9 mouse cellular contexts compared by ENCODE assay signal in the genomic region with DNA sequence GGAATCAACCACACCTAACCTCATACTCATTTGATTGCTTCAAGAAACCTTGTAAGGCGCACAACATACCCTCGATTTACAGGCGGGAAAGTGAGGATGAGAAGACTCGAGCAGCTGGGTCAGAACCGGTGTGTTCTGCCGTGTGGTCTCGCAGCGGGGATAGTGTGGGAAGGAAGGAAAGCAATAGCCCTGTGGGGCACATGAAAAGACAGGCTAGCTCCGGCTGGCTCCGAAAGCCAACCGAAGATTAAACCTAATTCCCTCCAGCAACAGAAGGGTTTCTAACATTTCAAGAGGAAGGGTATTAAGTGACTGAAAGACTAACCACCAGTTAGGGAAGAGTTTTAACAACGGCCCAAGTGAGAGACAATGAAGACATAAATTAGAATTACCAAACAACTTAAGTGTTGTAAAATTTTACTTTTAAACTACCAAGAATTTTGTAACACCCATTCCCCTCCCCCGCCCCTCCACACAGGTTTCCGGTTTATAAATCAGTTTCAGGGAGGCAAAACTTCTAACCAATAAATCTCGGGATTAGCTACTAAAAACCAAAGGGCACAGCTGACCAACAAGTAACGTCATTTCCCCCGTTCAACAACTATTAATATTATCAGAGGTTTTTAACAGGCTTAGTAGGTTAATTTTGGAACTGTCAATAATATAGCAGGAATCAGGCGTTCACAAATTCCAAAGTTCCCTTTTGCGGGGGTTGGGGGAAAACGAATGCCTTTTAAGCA. TPM values are rescaled to one million over a fixed set of nuclear protein-coding genes. Genes with fewer than 3 reads are reported as not detected.
DNase-seq lines count a peak whose midpoint lies in the region; ATAC-seq and TF ChIP-seq lines count a peak whose summit lies in the region.
"Had no signal": no experiment of that assay in that cellular context is flagged by ENCODE, and none has a peak within 500 bp of the region (broad histone marks: within the 10 kb centered on the region; RNA-seq: fewer than 3 reads in every experiment).

No protein-coding gene starts in this region.

- peaks cover 7% of the 10 kb centered on the region for H3K9me3 ChIP-seq in CH12.LX (replicated peaks; ENCODE audit: low read length)
- H3K9me3 ChIP-seq in limb, embryonic 14.5 days (ENCODE audit: control insufficient read depth, low read length), result no peaks in the 10 kb centered on the region
- H3K9me3 ChIP-seq in stomach, embryonic 16.5 days (replicated peaks; ENCODE audit: control insufficient read depth, low read length), result no peaks in the 10 kb centered on the region

- H3K4me2 ChIP-seq in CH12.LX (ENCODE audit: insufficient read depth, low read depth, poor library complexity, severe bottlenecking), result peak overlapping the region; percentile 92
- H3K4me2 ChIP-seq in limb, embryonic 14.5 days (replicated peaks; ENCODE audit: low read depth, low read length, severe bottlenecking), result peak overlapping the region; percentile 75
- H3K4me2 ChIP-seq in stomach, embryonic 16.5 days (ENCODE audit: low read depth, low read length), result peak overlapping the region; percentile 68

- H3K4me3 ChIP-seq in CH12.LX (replicated peaks in 1 of 3; ENCODE audit: low read depth in 2 of 3, low read length in 2 of 3, poor library complexity in 1 of 3), result peak overlapping the region; percentile 75 to 99 (median 92)
- peak overlapping the region; percentile 96 for H3K4me3 ChIP-seq in limb, embryonic 14.5 days (replicated peaks; ENCODE audit: low read length)
- peak overlapping the region; percentile 97 for H3K4me3 ChIP-seq in stomach, embryonic 16.5 days (replicated peaks; ENCODE audit: low read length)

- no peak for TF ChIP-seq EP300 in CH12.LX (IDR thresholded peaks at IDR 0.05; ENCODE audit: low read length)

- H3K27me3 ChIP-seq in CH12.LX (replicated peaks), result no peaks in the 10 kb centered on the region
- H3K27me3 ChIP-seq in limb, embryonic 14.5 days (ENCODE audit: control insufficient read depth, insufficient read depth, low read length), result no peaks in the 10 kb centered on the region
- H3K27me3 ChIP-seq in stomach, embryonic 16.5 days (ENCODE audit: control insufficient read depth, insufficient read depth, low read length), result no peaks in the 10 kb centered on the region
- H3K27me3 ChIP-seq: Patski had no signal

- 5% methylated on average over 20 of the region's 20 CpGs for WGBS in limb, embryonic 14.5 days
- 11% methylated on average over 20 of the region's 20 CpGs for WGBS in stomach, embryonic 16.5 days

- DNase-seq in embryo, embryonic 10.5 days (ENCODE audit: low spot score), result peak; percentile 68
- no peak for DNase-seq in embryo, embryonic 10 days (ENCODE audit: low spot score)
- no peak for DNase-seq in CH12.LX (ENCODE audit: extremely low read depth)
- peak; percentile 46 for DNase-seq in forelimb bud, embryonic 11.5 days (ENCODE audit: low read depth, low spot score)
- DNase-seq in limb, embryonic 14.5 days (ENCODE audit: low spot score), result peak; percentile 46
- no peak for DNase-seq in left cerebral cortex, postnatal 25 days (ENCODE audit: low spot score in 2 of 2)
- DNase-seq in left cerebral cortex, adult 18-20 months (ENCODE audit: low spot score in 2 of 2), result no peak

- no peak overlapping the region for H3K27ac ChIP-seq in CH12.LX (ENCODE audit: insufficient read depth, low read depth)
- peak overlapping the region; percentile 98 for H3K27ac ChIP-seq in limb, embryonic 14.5 days (replicated peaks; ENCODE audit: low read depth, low read length)
- peak overlapping the region; percentile 97 for H3K27ac ChIP-seq in stomach, embryonic 16.5 days (ENCODE audit: low read length)

- no peak for TF ChIP-seq RAD21 in CH12.LX (IDR thresholded peaks at IDR 0.05; ENCODE audit: low read depth, low read length)

- H3K4me1 ChIP-seq in CH12.LX (ENCODE audit: control insufficient read depth in 1 of 2, insufficient read depth in 2 of 2), result peaks cover 16 to 57% of the 10 kb centered on the region in 2 experiments
- peaks cover 10% of the 10 kb centered on the region; the same call in 1 of the 2 replicates for H3K4me1 ChIP-seq in limb, embryonic 14.5 days (ENCODE audit: control insufficient read depth, insufficient read depth, low read length)
- peaks cover 11% of the 10 kb centered on the region for H3K4me1 ChIP-seq in stomach, embryonic 16.5 days (ENCODE audit: control insufficient read depth, insufficient read depth, low read length)

- no peak for ATAC-seq in limb, embryonic 14.5 days (ENCODE audit: low FRiP score, low read depth)
- no peak for ATAC-seq in stomach, embryonic 16.5 days (ENCODE audit: insufficient read depth, low FRiP score)

- peak overlapping the region; percentile 94 for H3K9ac ChIP-seq in CH12.LX (ENCODE audit: insufficient read depth, low read depth)
- peak overlapping the region; percentile 100 for H3K9ac ChIP-seq in limb, embryonic 14.5 days (ENCODE audit: low read depth, low read length, severe bottlenecking)
- peak overlapping the region; percentile 99 for H3K9ac ChIP-seq in stomach, embryonic 16.5 days (ENCODE audit: low read length)

- peaks cover 43% of the 10 kb centered on the region for H3K79me2 ChIP-seq in CH12.LX (replicated peaks; ENCODE audit: control insufficient read depth, extremely low read depth, insufficient read depth, poor library complexity, severe bottlenecking)

- TF ChIP-seq POLR2A in CH12.LX (IDR thresholded peaks at IDR 0.05; ENCODE audit: low read depth, low read length), result no peak
- TF ChIP-seq POLR2A in limb, embryonic 14.5 days (IDR thresholded peaks at IDR 0.05; ENCODE audit: borderline replicate concordance, extremely low read depth, insufficient read depth, insufficient read length), result no peak

- dilution Hi-C loops in CH12.LX (cut with MboI; ENCODE audit: extremely low pct_ligation_motif_present, extremely low pct_unique_long_range_greater_than_20kb, low sequenced_read_pairs), result no loop called here

- in situ Hi-C loops in CH12.LX (cut with MboI; ENCODE audit: low pct_ligation_motif_present, low pct_unique_long_range_greater_than_20kb, low sequenced_read_pairs), result no loop called here

- intact Hi-C loops in left cerebral cortex, postnatal 25 days (cut with DNase I), result loop anchor here (1.0 to 5.0 kb wide), 2 partner anchors 54 to 87 kb away; a partner anchor contains a TSS

- TF ChIP-seq CTCF in CH12.LX (conservative IDR thresholded peaks at IDR 0.05 in 1 of 2, IDR thresholded peaks at IDR 0.05 in 1 of 2; ENCODE audit: low read depth in 2 of 2, low read length in 2 of 2), result no peak

- peaks cover 31 to 60% of the 10 kb centered on the region in 2 experiments for H3K36me3 ChIP-seq in CH12.LX (replicated peaks in 1 of 2; ENCODE audit: control insufficient read depth in 1 of 2, insufficient read depth in 1 of 2, low read length in 1 of 2)
- H3K36me3 ChIP-seq in limb, embryonic 14.5 days (ENCODE audit: control insufficient read depth, insufficient read depth, low read length), result peaks cover 43% of the 10 kb centered on the region
- peaks cover 4% of the 10 kb centered on the region; the same call in 1 of the 2 replicates for H3K36me3 ChIP-seq in stomach, embryonic 16.5 days (ENCODE audit: control insufficient read depth, insufficient read depth, low read length)

TF ChIP-seq in CH12.LX, 34 proteins besides CTCF, POLR2A, EP300 and RAD21:
- 0 out of 2 replicates have a peak, but pooled peaks have one; percentile 25 for TF ChIP-seq ELF1 (IDR thresholded peaks at IDR 0.05; ENCODE audit: low read depth, low read length)
- TF ChIP-seq ETS1 (conservative IDR thresholded peaks at IDR 0.05; ENCODE audit: low read depth, low read length), result 0 out of 2 replicates have a peak, but pooled peaks have one; percentile 16
- 0 out of 2 replicates have a peak, but pooled peaks have one; percentile 15 for TF ChIP-seq IRF4 (IDR thresholded peaks at IDR 0.05; ENCODE audit: low read depth, low read length)
- no peak for TF ChIP-seq ZMIZ1 (IDR thresholded peaks at IDR 0.05; ENCODE audit: low read depth, low read length)
- TF ChIP-seq KAT2A (IDR thresholded peaks at IDR 0.05; ENCODE audit: insufficient replicate concordance, low read length), result no peak
- 0 out of 2 replicates have a peak, but pooled peaks have one; percentile 18 for TF ChIP-seq MAZ (IDR thresholded peaks at IDR 0.05; ENCODE audit: low read depth, low read length)
- peak; percentile 44; the same call in 1 of the 2 replicates for TF ChIP-seq CHD2 (IDR thresholded peaks at IDR 0.05; ENCODE audit: low read length)
- TF ChIP-seq SIN3A (IDR thresholded peaks at IDR 0.05; ENCODE audit: low read length), result 0 out of 2 replicates have a peak, but pooled peaks have one; percentile 50

RNA-seq across cellular contexts. Expression of a gene that starts 1.5 kb away (rescaled TPM):
- total RNA-seq in CH12.LX (2012; rRNA removed) (4.3 and 5.4 TPM in 2 replicates), CH12.LX (2014; rRNA removed) (1.3 and 2.2 TPM in 2 replicates)
- 8.4 and 9.7 TPM in 2 replicates for polyA plus RNA-seq in CH12.LX (2012; ENCODE audit: insufficient read length, low read depth)
- polyA plus RNA-seq in limb, embryonic 14.5 days (2012; rRNA removed), result 25.2 and 30.9 TPM in 2 replicates
- polyA plus RNA-seq in limb, embryonic 14.5 days (2014; fragmentation: Nextera tagmentation; extraction: Ambion mirVana), result 13.7 and 15.3 TPM in 2 replicates
- polyA plus RNA-seq in stomach, embryonic 16.5 days (2015; fragmentation: Nextera tagmentation; extraction: Ambion mirVana), result 4.1 and 4.7 TPM in 2 replicates
- total RNA-seq in left cerebral cortex, postnatal 25 days (2021), result 10 to 100 TPM in 1 of 2 experiments, 1 to 10 TPM in 1; 9.5 to 10.1 TPM
- 10 to 100 TPM; 10.3 to 10.7 TPM for total RNA-seq in left cerebral cortex, adult 18-20 months (2021)

RNA-seq across cellular contexts. Expression of a gene that starts 34.8 kb away (rescaled TPM):
- total RNA-seq in CH12.LX (2012; rRNA removed) (575 and 628 TPM in 2 replicates), CH12.LX (2014; rRNA removed) (627 and 662 TPM in 2 replicates)
- polyA plus RNA-seq in CH12.LX (2012; ENCODE audit: insufficient read length, low read depth), result 607 and 650 TPM in 2 replicates
- 150 and 208 TPM in 2 replicates for polyA plus RNA-seq in limb, embryonic 14.5 days (2012; rRNA removed)
- 232 and 244 TPM in 2 replicates for polyA plus RNA-seq in limb, embryonic 14.5 days (2014; fragmentation: Nextera tagmentation; extraction: Ambion mirVana)
- polyA plus RNA-seq in stomach, embryonic 16.5 days (2015; fragmentation: Nextera tagmentation; extraction: Ambion mirVana), result 341 and 342 TPM in 2 replicates
- total RNA-seq in left cerebral cortex, postnatal 25 days (2021), result 100 to 1,000 TPM; 432 to 442 TPM
- 100 to 1,000 TPM; 398 to 431 TPM for total RNA-seq in left cerebral cortex, adult 18-20 months (2021)

RNA-seq across cellular contexts. Expression of a gene that starts 52.2 kb away (rescaled TPM):
- total RNA-seq in CH12.LX (2012; rRNA removed) (1.1 and 1.4 TPM in 2 replicates), CH12.LX (2014; rRNA removed) (0.47 TPM in 1 of 2 replicates, not detected in the other)
- 2.0 and 3.1 TPM in 2 replicates for polyA plus RNA-seq in CH12.LX (2012; ENCODE audit: insufficient read length, low read depth)
- polyA plus RNA-seq in limb, embryonic 14.5 days (2012; rRNA removed), result 4.0 and 7.1 TPM in 2 replicates
- polyA plus RNA-seq in limb, embryonic 14.5 days (2014; fragmentation: Nextera tagmentation; extraction: Ambion mirVana), result 2.5 and 3.9 TPM in 2 replicates
- 3.5 and 5.9 TPM in 2 replicates for polyA plus RNA-seq in stomach, embryonic 16.5 days (2015; fragmentation: Nextera tagmentation; extraction: Ambion mirVana)
- total RNA-seq in left cerebral cortex, postnatal 25 days (2021), result 1 to 10 TPM; 8.4 to 8.7 TPM
- 1 to 10 TPM; 6.1 to 7.0 TPM for total RNA-seq in left cerebral cortex, adult 18-20 months (2021)
- polyA plus RNA-seq: Patski had no signal

Comparison
In these comparisons a context has a peak if more than half of its experiments do, and no peak if none do; other contexts are left out.
1. DNase-seq: peak in embryo, embryonic 10.5 days (single experiment), forelimb bud, embryonic 11.5 days (single experiment) and limb, embryonic 14.5 days (single experiment); none in embryo, embryonic 10 days (single experiment), CH12.LX (single experiment), left cerebral cortex, postnatal 25 days (0 of 2) and left cerebral cortex, adult 18-20 months (0 of 2).
2. Peak in every context shown above with its lines, with median percentiles within 50 percentile points of each other: H3K4me2 ChIP-seq, H3K4me3 ChIP-seq and H3K9ac ChIP-seq.